Mouse (Mus musculus) liver, postnatal 0 days (tissue): ENCODE data around the gene Spin2c. TPM values are rescaled to one million over a fixed set of nuclear protein-coding genes. Genes with fewer than 3 reads are reported as not detected.

Experiments used
- ATAC-seq: fragments of 200-750 bp; cut with Nextera tagmentation; 2 replicates; pipeline ENCODE4 v1.8.0; 2017; ENCODE audit warnings: mild to moderate bottlenecking, moderate library complexity
- DNase-seq: peaks from one replicate; pipeline ENCODE4 v3.0.0-alpha.2; 2016
- H3K27ac ChIP-seq: fragments of 300-500 bp; sonication (generic); 2 replicates; pipeline ENCODE4 v1.5.1; 2014; ENCODE audit warnings: antibody characterized with exemption, moderate library complexity, mild to moderate bottlenecking, low read depth
- H3K27me3 ChIP-seq: fragments of 300-500 bp; sonication (generic); 2 replicates; pipeline ENCODE4 v1.6.1; 2014; ENCODE audit warnings: low read length, control low read depth, mixed read lengths; ENCODE audit not compliant: insufficient read depth
- H3K36me3 ChIP-seq: fragments of 300-500 bp; sonication (generic); replicated peaks from 2 replicates; pipeline ENCODE4 v1.6.1; 2014; ENCODE audit warnings: mild to moderate bottlenecking, control low read depth, low read length, moderate library complexity, mixed read lengths; ENCODE audit not compliant: insufficient read depth
- H3K4me1 ChIP-seq: fragments of 300-500 bp; sonication (generic); 2 replicates; pipeline ENCODE4 v1.6.1; 2014; ENCODE audit warnings: antibody characterized with exemption, mild to moderate bottlenecking, control low read depth; ENCODE audit not compliant: insufficient read depth
- H3K4me2 ChIP-seq: fragments of 300-500 bp; sonication (generic); 2 replicates; pipeline ENCODE4 v1.6.1; 2014; ENCODE audit warnings: low read depth, mild to moderate bottlenecking, low read length, moderate library complexity, mixed read lengths
- H3K4me3 ChIP-seq: fragments of 300-500 bp; sonication (generic); 2 replicates; pipeline ENCODE4 v1.5.1; 2014; ENCODE audit warnings: low read depth, low read length
- H3K9ac ChIP-seq: fragments of 300-500 bp; sonication (generic); replicated peaks from 2 replicates; pipeline ENCODE4 v1.6.1; 2014; ENCODE audit warnings: mild to moderate bottlenecking, moderate library complexity
- H3K9me3 ChIP-seq: fragments of 300-500 bp; sonication (generic); 2 replicates; pipeline ENCODE4 v1.6.1; 2016; ENCODE audit warnings: mild to moderate bottlenecking, control low read depth, low read length, mixed read lengths
- CTCF ChIP-seq: sonication (generic); IDR thresholded peaks from 2 replicates; pipeline ENCODE4 v1.5.1; 2016; ENCODE audit warnings: antibody characterized with exemption, low read depth
- EP300 ChIP-seq: IDR thresholded peaks from 2 replicates; pipeline ENCODE4 v1.6.1; 2016; ENCODE audit warnings: antibody characterized with exemption, low read depth, mild to moderate bottlenecking
- WGBS: fragments of 180-500 bp; shearing (Covaris S2); extraction: QIAGEN DNeasy Blood & Tissue Kit; methylation state at CpG from one replicate; pipeline ENCODE4 v1.1.7; 2014; ENCODE audit not compliant: insufficient replicate concordance; 5-methylcytosine and 5-hydroxymethylcytosine counted together
- polyA plus RNA-seq: library from polyadenylated mRNA; unstranded; fragments of >200 nt; fragmentation: Nextera tagmentation; extraction: Ambion mirVana; gene quantifications from 2 replicates; pipeline ENCODE4 v1.2.1, GENCODE M21; 2015

The Spin2c gene
- polyA plus RNA-seq: 1.3 and 1.5 TPM in 2 replicates

- Histone ChIP-seq H3K4me2 (peak within 1 kb of the TSS; percentile 64), H3K4me3 (peak within 1 kb of the TSS; percentile 43), H3K36me3 (no peaks in the 10 kb centered on the region), H3K9me3 (no peaks in the 10 kb centered on the region), H3K27me3 (no peaks in the 10 kb centered on the region), H3K4me1 (no peaks in the 10 kb centered on the region), H3K27ac (no peak within 1 kb of the TSS), H3K9ac (peak within 1 kb of the TSS; percentile 34; the same call in 1 of the 2 replicates)
- TF ChIP-seq EP300 (no peak), CTCF (no peak)
- ATAC-seq: peak; percentile 50; the same call in 1 of the 2 replicates
- WGBS: 12% methylated on average over 23 of the region's 23 CpGs
- peak; percentile 24 for DNase-seq
These were observed at the start of gene Spin2c for GRCm38 (mm10) chrX:153831951-153832561. Gene Spin2c, plus strand, starts transcription at chrX:153832225.

DNA sequence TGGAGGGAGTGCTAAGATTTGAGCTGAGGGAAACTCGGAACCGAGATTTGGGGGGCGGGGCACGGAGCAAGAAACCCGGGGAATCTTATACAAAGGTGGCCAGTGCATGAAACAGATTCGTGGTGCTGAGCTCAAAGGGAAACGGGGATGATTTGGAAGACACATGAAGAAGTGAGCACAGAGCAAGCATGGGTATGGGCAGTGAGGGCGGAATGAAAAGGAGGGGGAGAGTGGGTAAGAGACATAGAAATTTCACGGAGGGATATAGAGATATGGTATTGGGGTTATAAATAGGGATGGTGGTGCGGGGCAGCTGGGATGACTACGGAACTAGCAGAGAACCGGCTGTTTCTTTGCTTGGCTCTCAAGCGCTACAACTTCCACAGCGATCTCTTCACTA, 581 bp downstream of the Spin2c start:
- no peaks in the 10 kb centered on the region for H3K4me1 ChIP-seq
- H3K9me3 ChIP-seq: no peaks in the 10 kb centered on the region
- H3K9ac ChIP-seq: no peak overlapping the region
- H3K27ac ChIP-seq: no peak overlapping the region
- H3K27me3 ChIP-seq: no peaks in the 10 kb centered on the region
- no peak for DNase-seq
- H3K4me3 ChIP-seq: peak overlapping the region; percentile 43
- H3K4me2 ChIP-seq: peak overlapping the region; percentile 64
- TF ChIP-seq EP300 (no peak), CTCF (no peak)
- 16% methylated on average over 14 of the region's 14 CpGs for WGBS
- ATAC-seq: no peak
- no peaks in the 10 kb centered on the region for H3K36me3 ChIP-seq

Other genes with a start within 250 kb of the Spin2c start
- gene Kctd12b, start 135.8 kb upstream of the Spin2c start, polyA plus RNA-seq: 0.85 and 0.89 TPM in 2 replicates
- gene Nbdy, start 108.6 kb upstream of the Spin2c start, polyA plus RNA-seq: 25.2 and 27.0 TPM in 2 replicates
- gene Samt1, start 180.4 kb downstream of the Spin2c start, polyA plus RNA-seq: not detected in 2 replicates
- gene 4921511M17Rik, start 201.6 kb downstream of the Spin2c start, polyA plus RNA-seq: not detected in 2 replicates
- not detected in 2 replicates for gene Gm10057, start 222.8 kb downstream of the Spin2c start, polyA plus RNA-seq